Mouse (Mus musculus) kidney, postnatal 0 days (tissue): ENCODE results near the gene Dynlt1a. TPM values are rescaled to one million over a fixed set of nuclear protein-coding genes. Genes with fewer than 3 reads are reported as not detected.
A peak's percentile ranks its signal among the peaks of the same experiment; 100 is the strongest.
"Not testable (repeated sequence)": the region's sequence is repeated elsewhere in the genome, so short reads cannot be mapped to it uniquely, and the experiment has no call there.

Experiments used
- ATAC-seq: fragments of 200-750 bp; cut with Nextera tagmentation; replicated peaks from 2 replicates; pipeline ENCODE4 v1.8.0; 2017; ENCODE audit warnings: low read depth, moderate number of reproducible peaks, moderate TSS enrichment, moderate library complexity; ENCODE audit not compliant: low FRiP score
- DNase-seq: peaks from one replicate; pipeline ENCODE4 v3.0.0-alpha.2; 2016; ENCODE audit warnings: low spot score
- H3K27ac ChIP-seq: fragments of 300-500 bp; sonication (generic); 2 replicates; pipeline ENCODE4 v1.5.1; 2014; ENCODE audit warnings: mild to moderate bottlenecking
- H3K27me3 ChIP-seq: fragments of 300-500 bp; sonication (generic); 2 replicates; pipeline ENCODE4 v1.6.1; 2014; ENCODE audit warnings: low read length, mixed read lengths; ENCODE audit not compliant: insufficient read depth
- H3K36me3 ChIP-seq: fragments of 300-500 bp; sonication (generic); 2 replicates; pipeline ENCODE4 v1.6.1; 2014; ENCODE audit warnings: low read length, mixed read lengths; ENCODE audit not compliant: insufficient read depth
- H3K4me1 ChIP-seq: fragments of 300-500 bp; sonication (generic); replicated peaks from 2 replicates; pipeline ENCODE4 v1.6.1; 2014; ENCODE audit warnings: antibody characterized with exemption, low read length, mixed read lengths; ENCODE audit not compliant: insufficient read depth
- H3K4me2 ChIP-seq: fragments of 300-500 bp; sonication (generic); 2 replicates; pipeline ENCODE4 v1.6.1; 2014; ENCODE audit warnings: mild to moderate bottlenecking, low read length, moderate library complexity, mixed read lengths
- H3K4me3 ChIP-seq: fragments of 300-500 bp; sonication (generic); replicated peaks from 2 replicates; pipeline ENCODE4 v1.5.1; 2014; ENCODE audit warnings: low read depth, low read length
- H3K9ac ChIP-seq: fragments of 300-500 bp; sonication (generic); 2 replicates; pipeline ENCODE4 v1.6.1; 2014; ENCODE audit warnings: low read depth, low read length
- H3K9me3 ChIP-seq: fragments of 300-500 bp; sonication (generic); replicated peaks from 2 replicates; pipeline ENCODE4 v1.6.1; 2016; ENCODE audit warnings: low read length, inconsistent platforms, mixed read lengths
- WGBS: fragments of 180-500 bp; shearing (Covaris S2); extraction: QIAGEN DNeasy Blood & Tissue Kit; methylation state at CpG from one replicate; pipeline ENCODE4 v1.1.7; 2014; 5-methylcytosine and 5-hydroxymethylcytosine counted together
- polyA plus RNA-seq: library from polyadenylated mRNA; unstranded; fragments of >200 nt; fragmentation: Nextera tagmentation; extraction: Ambion mirVana; gene quantifications from 2 replicates; pipeline ENCODE4 v1.2.1, GENCODE M21; 2015

Gene Dynlt1a
- polyA plus RNA-seq, 1 experiment from 2014 or later, result 9.6 TPM

- Histone ChIP-seq H3K9ac (peak overlapping the region; percentile 60), H3K4me3 (peak overlapping the region; percentile 47), H3K4me2 (peak overlapping the region; percentile 60)
- H3K36me3 ChIP-seq, H3K27me3 ChIP-seq, H3K4me1 ChIP-seq, H3K9me3 ChIP-seq, H3K27ac ChIP-seq: not testable (repeated sequence)
- DNase-seq (peak; percentile 3), ATAC-seq (0 out of 2 replicates have a peak, but pooled peaks have one; percentile 15)
- WGBS, result under 1% methylated on average over 25 of the region's 25 CpGs
Measured at GRCm38 (mm10) chr17:6270840-6271239, 46.5 kb downstream of the Dynlt1a start.

DNA sequence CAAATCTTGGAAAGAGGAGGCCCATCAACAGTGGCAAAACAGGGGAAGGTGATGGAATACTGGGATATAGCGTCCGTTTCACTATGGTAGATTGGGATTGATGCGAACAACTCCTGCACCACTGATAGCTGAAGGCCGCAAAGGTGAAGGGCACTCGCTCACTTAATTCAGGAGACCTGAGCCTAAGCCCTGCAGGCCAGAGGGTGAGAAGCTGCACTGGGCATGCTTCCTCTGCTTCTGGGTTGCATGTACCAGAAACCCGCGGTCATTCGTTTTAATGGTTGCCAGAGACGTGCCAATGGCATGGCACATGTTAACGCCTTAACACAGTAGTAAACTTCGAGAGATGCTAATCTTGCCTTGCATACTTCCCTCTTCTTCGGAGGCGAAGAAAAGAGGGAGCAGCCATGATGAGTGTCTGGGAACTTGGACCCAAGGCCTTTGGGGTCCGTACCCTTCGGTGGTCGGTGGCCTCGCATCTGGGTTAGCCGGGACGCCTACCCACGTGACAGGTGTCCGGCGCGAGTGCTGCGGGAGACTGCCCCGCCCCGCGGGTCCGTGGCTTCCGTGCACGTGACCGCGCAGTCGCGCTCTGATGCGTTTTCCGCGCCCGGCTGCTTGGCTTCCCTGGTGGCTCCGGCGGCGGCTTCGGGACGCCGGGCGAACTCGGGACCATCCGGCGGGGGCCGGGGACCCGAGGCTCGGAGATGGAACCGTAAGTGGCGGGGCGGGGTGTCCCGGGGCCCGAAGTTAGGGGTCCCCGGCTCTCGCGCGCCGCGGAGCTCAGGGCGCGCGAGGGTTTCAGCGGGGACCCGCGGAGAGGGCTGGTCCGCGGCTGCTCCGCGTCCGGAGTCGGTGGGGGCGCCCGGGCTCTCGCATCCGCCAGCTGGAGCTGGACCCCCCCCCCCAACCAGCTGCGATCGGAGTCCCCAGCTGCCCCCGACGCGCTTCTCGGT, 47.1 kb downstream of the Dynlt1a start:
- not testable (repeated sequence) for H3K36me3 ChIP-seq, H3K9me3 ChIP-seq, H3K27me3 ChIP-seq, H3K27ac ChIP-seq, H3K4me1 ChIP-seq
- H3K4me2 ChIP-seq, result peak overlapping the region; percentile 60
- ATAC-seq (peak; percentile 82), DNase-seq (peak; percentile 2)
- peak overlapping the region; percentile 47 for H3K4me3 ChIP-seq
- under 1% methylated on average over 37 of the region's 84 CpGs for WGBS
- peak overlapping the region; percentile 60 for H3K9ac ChIP-seq

- H3K4me3 ChIP-seq, H3K4me1 ChIP-seq, H3K27me3 ChIP-seq, DNase-seq, H3K36me3 ChIP-seq, H3K4me2 ChIP-seq, H3K27ac ChIP-seq, H3K9me3 ChIP-seq, ATAC-seq, H3K9ac ChIP-seq: not testable (repeated sequence)
- WGBS, result 4% methylated on average over 4 of the region's 20 CpGs
Measured at GRCm38 (mm10) chr17:6257070-6257456, 60.2 kb downstream of the Dynlt1a start.

GRCm38 (mm10) chr17:6256400-6257069, 60.8 kb downstream of the Dynlt1a start, which contains the start of gene Tmem181a:
Tmem181a (plus strand) TSS chr17:6256860.
- not testable (repeated sequence) for H3K36me3 ChIP-seq, H3K9me3 ChIP-seq, H3K9ac ChIP-seq, H3K27me3 ChIP-seq, H3K4me1 ChIP-seq, H3K4me3 ChIP-seq, H3K27ac ChIP-seq, DNase-seq
- ATAC-seq, result peak; percentile 40; the same call in 1 of the 2 replicates
- WGBS, result 2% methylated on average over 8 of the region's 51 CpGs
- peak within 1 kb of the TSS; percentile 35; the same call in 1 of the 2 replicates for H3K4me2 ChIP-seq

Other genes starting within 250 kb of the Dynlt1a start
- gene Serac1, start 237.8 kb downstream of the Dynlt1a start, polyA plus RNA-seq, result 2.2 and 2.4 TPM in 2 replicates
- gene Gtf2h5, start 237.7 kb downstream of the Dynlt1a start, polyA plus RNA-seq, result 188 TPM in 2 replicates
- 43.8 and 57.3 TPM in 2 replicates for gene Tulp4, start 211.1 kb downstream of the Dynlt1a start, polyA plus RNA-seq
- gene Tmem181a, start 60.6 kb downstream of the Dynlt1a start, polyA plus RNA-seq, result 10.0 and 10.5 TPM in 2 replicates
- 569 and 632 TPM in 2 replicates for gene Dynlt1b, start 112.6 kb upstream of the Dynlt1a start, polyA plus RNA-seq